Mouse (Mus musculus): ENCODE results near the gene Brsk1. TPM values are rescaled to one million over a fixed set of nuclear protein-coding genes. Genes with fewer than 3 reads are reported as not detected.

Brsk1 gene
- total and polyA plus RNA-seq, 3 experiments: 0.89 to 1.7 (median 1.5) TPM

DNA sequence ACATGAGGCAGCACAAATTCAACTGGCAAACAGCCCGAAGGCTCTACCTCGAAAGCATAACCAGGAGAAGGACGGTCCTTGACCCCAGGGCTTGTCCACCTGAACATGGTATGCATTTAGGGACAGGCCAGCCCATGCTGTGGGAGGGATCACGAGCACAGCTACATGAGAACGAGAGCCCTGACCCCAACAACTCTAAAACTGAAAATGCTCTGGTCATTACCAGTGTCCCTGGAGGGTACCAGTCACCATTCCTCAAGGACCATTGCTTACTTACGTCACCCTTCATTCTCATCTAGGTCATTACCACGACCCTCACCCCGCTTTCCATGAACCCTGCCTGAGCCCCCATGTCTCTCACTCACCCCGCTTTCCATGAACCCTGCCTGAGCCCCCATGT is 21.2 kb upstream of the Brsk1 start:
- H3K27ac ChIP-seq: no peak overlapping the region
- intact Hi-C loops (cut with DNase I): loop anchor here (10.0 kb wide), 1 partner anchor 534 kb away; the partner anchor contains the start of gene Leng8
- H3K27me3 ChIP-seq (ENCODE audit: control insufficient read depth, insufficient read depth, low read length): no peaks in the 10 kb centered on the region
- no peak for DNase-seq
- no peaks in the 10 kb centered on the region for H3K36me3 ChIP-seq (ENCODE audit: control insufficient read depth, insufficient read depth, low read length)
- no peak overlapping the region for H3K9ac ChIP-seq (ENCODE audit: low read depth, low read length)
- H3K79me2 ChIP-seq (replicated peaks; ENCODE audit: control insufficient read depth, insufficient read depth, low read length): no peaks in the 10 kb centered on the region
- no peak overlapping the region for H3K4me3 ChIP-seq
- TF ChIP-seq EP300 (IDR thresholded peaks at IDR 0.05; ENCODE audit: insufficient read depth, low read depth, low read length) (no peak), CTCF (IDR thresholded peaks at IDR 0.05) (no peak), POLR2A (IDR thresholded peaks at IDR 0.05; ENCODE audit: insufficient read depth, low read depth, low read length) (no peak)
- WGBS: 95% methylated on average over 9 of the region's 9 CpGs
- no peaks in the 10 kb centered on the region for H3K4me1 ChIP-seq (ENCODE audit: control insufficient read depth, insufficient read depth, low read length)

DNA sequence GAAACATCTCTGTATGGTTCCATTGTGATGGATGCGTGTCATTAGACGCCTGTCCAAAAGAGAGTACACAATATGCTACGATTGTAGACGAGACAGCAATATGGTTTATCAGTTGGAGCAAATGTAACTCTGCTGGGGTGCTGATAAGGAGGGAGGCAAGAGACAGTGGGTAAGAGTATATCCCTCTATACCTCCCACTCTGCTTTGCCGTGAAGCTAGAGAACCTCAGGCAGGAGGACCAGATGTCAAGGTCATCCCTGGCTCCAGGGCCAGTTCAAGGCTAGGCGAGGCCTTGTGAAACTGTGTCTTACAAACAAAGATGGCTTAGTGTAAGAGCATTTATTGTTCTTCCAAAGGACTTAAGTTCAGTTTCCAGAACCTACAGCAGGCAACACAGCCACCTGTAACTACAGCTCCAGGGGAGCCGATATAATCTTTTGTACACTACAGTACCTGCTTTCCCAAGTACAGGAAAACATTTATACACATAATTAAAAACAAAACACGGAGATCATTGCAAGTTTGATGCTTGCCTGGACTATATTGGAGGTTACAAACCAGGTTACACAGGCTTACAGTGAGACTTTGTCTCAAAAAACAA is 19.6 kb upstream of the Brsk1 start:
- WGBS: 89% methylated on average over 8 of the region's 8 CpGs
- H3K9ac ChIP-seq (ENCODE audit: low read depth, low read length): no peak overlapping the region
- H3K36me3 ChIP-seq (ENCODE audit: control insufficient read depth, insufficient read depth, low read length): no peaks in the 10 kb centered on the region
- H3K27ac ChIP-seq: no peak overlapping the region
- H3K79me2 ChIP-seq (replicated peaks; ENCODE audit: control insufficient read depth, insufficient read depth, low read length): no peaks in the 10 kb centered on the region
- intact Hi-C loops (cut with DNase I): no loop called here
- H3K4me3 ChIP-seq: no peak overlapping the region
- no peaks in the 10 kb centered on the region for H3K4me1 ChIP-seq (ENCODE audit: control insufficient read depth, insufficient read depth, low read length)
- no peaks in the 10 kb centered on the region for H3K27me3 ChIP-seq (ENCODE audit: control insufficient read depth, insufficient read depth, low read length)
- TF ChIP-seq CTCF (IDR thresholded peaks at IDR 0.05): no peak
- TF ChIP-seq EP300 (IDR thresholded peaks at IDR 0.05; ENCODE audit: insufficient read depth, low read depth, low read length): no peak
- TF ChIP-seq POLR2A (IDR thresholded peaks at IDR 0.05; ENCODE audit: insufficient read depth, low read depth, low read length): no peak
- DNase-seq: no peak

DNA sequence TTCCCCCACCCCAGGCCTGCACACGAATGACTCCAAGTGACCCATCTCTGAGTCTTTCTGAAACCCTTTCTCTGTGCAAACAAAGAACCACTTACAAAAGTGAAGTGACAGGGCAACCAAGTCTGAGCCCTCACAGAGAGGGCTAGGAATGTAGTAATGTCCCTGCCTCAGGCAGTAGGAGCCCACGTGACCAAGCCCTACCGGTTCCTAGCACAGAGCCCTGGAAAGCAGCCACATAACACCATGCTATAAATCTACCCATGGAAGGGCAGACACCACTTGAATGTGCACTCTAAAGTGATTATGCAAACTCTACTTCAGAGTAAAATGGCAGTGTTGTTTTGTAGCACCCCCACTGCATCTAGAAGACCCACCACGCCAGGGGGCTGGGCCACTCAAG is 18.4 kb upstream of the Brsk1 start:
- Histone ChIP-seq H3K4me3 (no peak overlapping the region), H3K36me3 (ENCODE audit: control insufficient read depth, insufficient read depth, low read length) (no peaks in the 10 kb centered on the region; the same call in 1 of the 2 replicates), H3K79me2 (replicated peaks; ENCODE audit: control insufficient read depth, insufficient read depth, low read length) (no peaks in the 10 kb centered on the region), H3K27me3 (ENCODE audit: control insufficient read depth, insufficient read depth, low read length) (no peaks in the 10 kb centered on the region), H3K27ac (no peak overlapping the region), H3K4me1 (ENCODE audit: control insufficient read depth, insufficient read depth, low read length) (no peaks in the 10 kb centered on the region), H3K9ac (ENCODE audit: low read depth, low read length) (no peak overlapping the region)
- no peak for DNase-seq
- TF ChIP-seq EP300 (IDR thresholded peaks at IDR 0.05; ENCODE audit: insufficient read depth, low read depth, low read length): no peak
- no peak for TF ChIP-seq POLR2A (IDR thresholded peaks at IDR 0.05; ENCODE audit: insufficient read depth, low read depth, low read length)
- TF ChIP-seq CTCF (IDR thresholded peaks at IDR 0.05): no peak
- intact Hi-C loops (cut with DNase I): no loop called here
- 76% methylated on average over 4 of the region's 4 CpGs for WGBS

DNA sequence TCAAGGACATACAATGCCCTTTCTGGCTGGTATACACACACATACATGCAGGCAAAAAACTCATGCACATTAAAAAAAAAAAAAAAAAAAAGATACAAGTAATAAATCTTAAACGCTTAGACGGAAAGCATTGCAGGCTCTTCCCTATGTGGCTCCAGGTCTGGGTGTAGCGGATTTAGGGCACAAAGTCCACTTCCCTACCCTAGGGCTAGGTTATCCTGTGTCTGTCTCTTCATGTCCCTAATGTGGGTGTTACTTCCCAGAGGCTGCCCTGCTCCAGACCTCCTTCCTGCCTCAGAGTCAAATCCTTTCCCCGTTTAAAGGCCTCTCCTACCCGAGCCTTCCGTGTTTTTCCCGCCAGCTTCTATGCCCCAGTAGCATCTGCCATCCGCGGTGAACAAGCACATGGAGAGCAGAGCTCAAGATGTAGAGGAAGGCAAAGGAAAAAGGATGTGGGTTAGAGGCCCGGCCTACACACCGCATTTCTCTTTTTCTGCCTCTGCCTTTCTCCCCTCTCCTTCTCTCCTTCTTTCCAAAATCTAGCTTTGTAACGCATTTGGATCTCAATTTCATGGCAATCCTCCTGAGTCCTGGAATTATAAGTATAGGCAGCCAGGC is 16.2 kb upstream of the Brsk1 start:
- no peak for DNase-seq
- Histone ChIP-seq H3K4me3 (no peak overlapping the region), H3K4me1 (ENCODE audit: control insufficient read depth, insufficient read depth, low read length) (no peaks in the 10 kb centered on the region), H3K79me2 (replicated peaks; ENCODE audit: control insufficient read depth, insufficient read depth, low read length) (no peaks in the 10 kb centered on the region), H3K36me3 (ENCODE audit: control insufficient read depth, insufficient read depth, low read length) (no peaks in the 10 kb centered on the region; the same call in 1 of the 2 replicates), H3K9ac (ENCODE audit: low read depth, low read length) (no peak overlapping the region), H3K27ac (no peak overlapping the region), H3K27me3 (ENCODE audit: control insufficient read depth, insufficient read depth, low read length) (no peaks in the 10 kb centered on the region)
- intact Hi-C loops (cut with DNase I): no loop called here
- TF ChIP-seq CTCF (IDR thresholded peaks at IDR 0.05) (no peak), POLR2A (IDR thresholded peaks at IDR 0.05; ENCODE audit: insufficient read depth, low read depth, low read length) (no peak), EP300 (IDR thresholded peaks at IDR 0.05; ENCODE audit: insufficient read depth, low read depth, low read length) (no peak)
- 86% methylated on average over 12 of the region's 12 CpGs for WGBS

DNA sequence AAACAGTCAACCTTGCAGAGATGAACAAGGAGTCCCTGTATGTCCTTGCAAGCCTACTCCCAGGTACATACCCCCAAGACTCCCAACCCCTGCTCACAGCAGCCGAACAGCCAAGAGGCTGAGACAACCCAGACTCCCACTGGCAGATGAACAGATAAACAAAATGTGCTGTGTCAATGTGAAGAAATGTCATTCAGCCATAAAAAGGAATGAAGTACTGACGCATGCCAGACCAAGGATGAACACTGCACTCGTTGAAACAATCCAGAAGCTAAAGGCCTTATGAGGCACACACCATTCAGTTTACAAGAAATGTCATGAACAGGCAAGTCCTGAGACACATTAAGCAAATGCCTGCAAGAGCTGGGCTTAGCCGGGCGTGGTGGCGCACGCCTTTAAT is 15.2 kb upstream of the Brsk1 start:
- no peak for TF ChIP-seq EP300 (IDR thresholded peaks at IDR 0.05; ENCODE audit: insufficient read depth, low read depth, low read length)
- TF ChIP-seq CTCF (IDR thresholded peaks at IDR 0.05): no peak
- TF ChIP-seq POLR2A (IDR thresholded peaks at IDR 0.05; ENCODE audit: insufficient read depth, low read depth, low read length): no peak
- no peaks in the 10 kb centered on the region; the same call in 1 of the 2 replicates for H3K36me3 ChIP-seq (ENCODE audit: control insufficient read depth, insufficient read depth, low read length)
- no peak overlapping the region for H3K9ac ChIP-seq (ENCODE audit: low read depth, low read length)
- H3K27ac ChIP-seq: no peak overlapping the region
- no peak overlapping the region for H3K4me3 ChIP-seq
- H3K4me1 ChIP-seq (ENCODE audit: control insufficient read depth, insufficient read depth, low read length): no peaks in the 10 kb centered on the region
- no peaks in the 10 kb centered on the region for H3K27me3 ChIP-seq (ENCODE audit: control insufficient read depth, insufficient read depth, low read length)
- no peaks in the 10 kb centered on the region for H3K79me2 ChIP-seq (replicated peaks; ENCODE audit: control insufficient read depth, insufficient read depth, low read length)
- WGBS: 84% methylated on average over 7 of the region's 7 CpGs
- intact Hi-C loops (cut with DNase I): no loop called here
- DNase-seq: no peak

DNA sequence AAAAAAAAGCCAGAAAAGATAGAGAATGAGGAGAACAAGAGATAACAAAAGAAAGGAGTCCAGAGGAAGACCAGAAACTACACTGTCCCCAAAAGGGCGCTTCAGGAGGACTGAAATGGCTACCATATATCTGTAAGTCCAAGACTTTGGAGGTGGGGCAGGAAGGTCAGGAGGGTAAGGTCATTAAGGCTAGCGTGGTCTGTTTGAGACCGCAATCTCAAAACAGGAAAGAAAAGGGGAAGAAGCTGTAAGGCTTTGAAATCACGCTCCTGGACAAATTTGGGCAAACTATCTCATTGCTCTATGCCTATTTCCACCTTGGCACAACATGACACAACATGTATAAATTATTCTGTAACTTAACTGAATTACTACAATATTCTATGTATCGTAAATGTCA is 7.1 kb upstream of the Brsk1 start:
- 81% methylated on average over 5 of the region's 5 CpGs for WGBS
- Histone ChIP-seq H3K27me3 (ENCODE audit: control insufficient read depth, insufficient read depth, low read length) (no peaks in the 10 kb centered on the region), H3K4me3 (no peak overlapping the region), H3K27ac (no peak overlapping the region), H3K4me1 (ENCODE audit: control insufficient read depth, insufficient read depth, low read length) (peaks cover 5% of the 10 kb centered on the region), H3K9ac (ENCODE audit: low read depth, low read length) (no peak overlapping the region), H3K79me2 (replicated peaks; ENCODE audit: control insufficient read depth, insufficient read depth, low read length) (no peaks in the 10 kb centered on the region), H3K36me3 (ENCODE audit: control insufficient read depth, insufficient read depth, low read length) (0 out of 2 replicates have a peak, but pooled peaks cover 2% of the 10 kb centered on the region)
- no peak for DNase-seq
- intact Hi-C loops (cut with DNase I): loop anchor here (10.0 kb wide), 1 partner anchor 381 kb away; the partner anchor contains the start of gene U2af2
- no peak for TF ChIP-seq EP300 (IDR thresholded peaks at IDR 0.05; ENCODE audit: insufficient read depth, low read depth, low read length)
- TF ChIP-seq CTCF (IDR thresholded peaks at IDR 0.05): no peak
- no peak for TF ChIP-seq POLR2A (IDR thresholded peaks at IDR 0.05; ENCODE audit: insufficient read depth, low read depth, low read length)

Measured in heart, adult 2 months (tissue).